Mouse (Mus musculus) embryo, embryonic 10.5 days (tissue): Measurements from ENCODE around the gene Epas1.

Source experiments
- DNase-seq: peaks from one replicate; pipeline ENCODE4 v3.0.0-alpha.2; 2015; ENCODE audit warnings: low spot score

Epas1 gene

GRCm38 (mm10) chr17:86828500-86828899 lies 75.0 kb downstream of the Epas1 start:
- DNase-seq = no peak

GRCm38 (mm10) chr17:86829383-86830175 lies 76.1 kb downstream of the Epas1 start:
- DNase-seq = no peak

- DNase-seq = no peak
Observed at GRCm38 (mm10) chr17:86830893-86831292, 77.4 kb downstream of the Epas1 start.

GRCm38 (mm10) chr17:86832562-86833327 lies 79.2 kb downstream of the Epas1 start:
- no peak for DNase-seq

- DNase-seq = no peak
Observed at GRCm38 (mm10) chr17:86833945-86834344, 80.4 kb downstream of the Epas1 start.

GRCm38 (mm10) chr17:86839308-86839707 lies 85.8 kb downstream of the Epas1 start:
- DNase-seq = no peak

GRCm38 (mm10) chr17:86850700-86851337 lies 97.3 kb downstream of the Epas1 start:
- no peak for DNase-seq

GRCm38 (mm10) chr17:86851782-86852181 lies 98.3 kb downstream of the Epas1 start:
- DNase-seq = no peak

- no peak for DNase-seq
Observed at GRCm38 (mm10) chr17:86852591-86853031, 99.1 kb downstream of the Epas1 start.

- no peak for DNase-seq
Observed at GRCm38 (mm10) chr17:86870586-86870985, 117.1 kb downstream of the Epas1 start.

- no peak for DNase-seq
Observed at GRCm38 (mm10) chr17:86872643-86873042, 119.1 kb downstream of the Epas1 start.

GRCm38 (mm10) chr17:86876940-86877339 lies 123.4 kb downstream of the Epas1 start:
- DNase-seq = no peak

- no peak for DNase-seq
Observed at GRCm38 (mm10) chr17:86877747-86878146, 124.2 kb downstream of the Epas1 start.

GRCm38 (mm10) chr17:86880056-86880455 lies 126.6 kb downstream of the Epas1 start:
- DNase-seq = no peak

GRCm38 (mm10) chr17:86880461-86881044 lies 127.1 kb downstream of the Epas1 start:
- no peak for DNase-seq
